Mouse (Mus musculus): ENCODE data around the gene Rnf114. TPM values are rescaled to one million over a fixed set of nuclear protein-coding genes. Genes with fewer than 3 reads are reported as not detected.

The Rnf114 gene
- total and polyA plus RNA-seq, 2 experiments from 2014 or later = 83.4 to 84.2 TPM

DNA sequence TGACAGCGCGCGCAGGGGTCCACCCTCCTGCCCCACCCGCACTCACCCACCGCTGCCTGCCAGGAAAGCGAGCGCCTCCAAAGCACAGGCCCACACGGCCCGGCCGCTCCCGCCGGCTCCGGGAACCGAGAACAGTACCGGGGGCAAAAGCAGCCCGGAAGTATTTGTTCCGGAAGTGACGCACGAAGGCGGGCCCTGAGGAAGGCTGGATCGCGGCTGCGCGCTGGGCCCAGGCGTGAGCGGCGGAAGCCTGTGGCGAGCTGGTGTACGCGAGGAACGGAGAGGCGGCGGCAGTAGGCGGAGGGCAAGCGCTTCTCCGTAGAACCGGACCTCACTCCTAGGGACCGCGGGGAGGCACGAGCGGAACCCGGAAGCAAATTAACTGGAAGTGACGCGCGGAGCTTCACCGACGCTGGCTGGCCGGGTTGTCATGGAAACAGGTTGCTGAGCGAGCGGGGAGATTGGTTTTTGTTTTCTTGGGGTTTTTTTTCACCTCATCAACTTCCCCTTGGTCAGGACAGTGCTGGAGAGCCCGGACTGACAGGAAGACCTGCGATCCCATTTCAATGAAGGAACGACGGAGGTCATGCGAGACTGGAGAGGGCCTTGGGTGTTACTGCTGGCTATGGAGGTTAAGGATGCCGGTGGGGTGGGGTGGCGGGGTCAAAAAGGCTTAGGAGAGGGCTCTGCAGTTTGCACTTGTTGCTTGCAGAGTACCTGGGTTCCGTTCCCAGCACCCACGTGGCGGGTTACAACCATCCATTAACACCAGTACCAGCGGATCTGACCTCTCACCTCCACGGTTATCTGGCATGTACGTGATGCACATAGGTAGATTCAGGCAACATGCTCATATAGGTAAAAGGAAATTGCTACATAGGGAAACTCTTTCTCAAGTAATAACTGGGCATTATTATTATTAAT is 530 bp downstream of the Rnf114 start, which contains the start of gene Spata2:
Gene Spata2 (minus strand): TSS at position 175 of the 924 bp plus-strand sequence.
- Histone ChIP-seq H3K4me1 (ENCODE audit: insufficient read depth, low read length) (peaks cover 6% of the 10 kb centered on the region; the same call in 1 of the 2 replicates), H3K27ac (ENCODE audit: low read depth, low read length) (peak within 1 kb of the TSS; percentile 98), H3K9ac (replicated peaks; ENCODE audit: low read length, poor library complexity, severe bottlenecking) (peak within 1 kb of the TSS; percentile 99), H3K36me3 (ENCODE audit: insufficient read depth, low read length) (no peaks in the 10 kb centered on the region), H3K4me3 (ENCODE audit: low read depth, low read length) (peak within 1 kb of the TSS; percentile 100), H3K9me3 (ENCODE audit: low read length) (no peaks in the 10 kb centered on the region), H3K4me2 (ENCODE audit: low read depth, low read length, poor library complexity, severe bottlenecking) (peak within 1 kb of the TSS; percentile 69), H3K27me3 (ENCODE audit: insufficient read depth, low read length) (no peaks in the 10 kb centered on the region)
- no peak for TF ChIP-seq CTCF (IDR thresholded peaks at IDR 0.05)
- 2% methylated on average over 59 of the region's 63 CpGs for WGBS
- ATAC-seq (ENCODE audit: low FRiP score) = peak; percentile 81
- DNase-seq (ENCODE audit: low spot score) = peak; percentile 95

DNA sequence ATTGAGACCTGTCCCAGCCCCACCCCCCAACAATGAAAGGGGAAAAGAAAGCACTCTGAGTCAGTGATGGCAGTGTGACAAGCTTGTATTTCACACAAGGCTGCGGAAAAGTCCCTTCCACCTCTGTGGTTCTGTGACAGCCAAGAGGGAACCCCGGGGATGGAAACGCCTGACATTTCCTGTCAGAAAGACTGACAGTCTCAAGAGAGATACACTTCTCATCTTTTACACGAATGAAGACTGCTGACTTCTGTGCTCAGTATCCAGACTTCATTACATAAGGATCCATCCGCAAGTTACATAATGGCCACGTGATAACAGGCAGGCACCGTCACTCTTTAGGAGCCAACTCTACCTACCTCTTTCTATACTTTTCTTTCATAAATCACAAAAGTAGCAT is 4.0 kb downstream of the Rnf114 start:
- 83% methylated on average over 7 of the region's 7 CpGs for WGBS
- ATAC-seq (ENCODE audit: low FRiP score) (no peak), DNase-seq (ENCODE audit: low spot score) (no peak)
- Histone ChIP-seq H3K9ac (replicated peaks; ENCODE audit: low read length, poor library complexity, severe bottlenecking) (no peak overlapping the region), H3K4me1 (ENCODE audit: insufficient read depth, low read length) (peaks cover 4% of the 10 kb centered on the region; the same call in 1 of the 2 replicates), H3K36me3 (ENCODE audit: insufficient read depth, low read length) (no peaks in the 10 kb centered on the region), H3K4me3 (ENCODE audit: low read depth, low read length) (no peak overlapping the region), H3K4me2 (ENCODE audit: low read depth, low read length, poor library complexity, severe bottlenecking) (no peak overlapping the region), H3K27ac (ENCODE audit: low read depth, low read length) (no peak overlapping the region), H3K27me3 (ENCODE audit: insufficient read depth, low read length) (no peaks in the 10 kb centered on the region), H3K9me3 (ENCODE audit: low read length) (no peaks in the 10 kb centered on the region)
- no peak for TF ChIP-seq CTCF (IDR thresholded peaks at IDR 0.05)

DNA sequence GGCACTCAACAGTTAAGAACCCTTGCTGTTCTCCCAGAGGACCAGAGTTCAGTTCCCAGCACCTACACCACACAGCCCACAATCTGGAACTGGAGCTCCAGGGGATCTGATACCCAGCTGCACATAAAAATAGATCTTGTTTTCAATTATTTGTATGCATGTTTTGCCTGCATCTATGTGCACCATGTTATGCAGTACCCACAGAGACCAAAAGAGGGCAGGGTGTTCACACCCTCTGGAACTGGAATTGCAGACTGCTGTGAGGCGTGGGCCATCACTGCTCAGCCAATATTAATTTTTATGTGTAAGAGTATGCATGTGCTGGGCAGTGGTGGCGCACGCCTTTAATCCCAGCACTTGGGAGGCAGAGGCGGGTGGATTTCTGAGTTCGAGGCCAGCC is 4.8 kb downstream of the Rnf114 start:
- 82% methylated on average over 5 of the region's 5 CpGs for WGBS
- no peak overlapping the region for H3K9ac ChIP-seq (replicated peaks; ENCODE audit: low read length, poor library complexity, severe bottlenecking)
- no peak for DNase-seq (ENCODE audit: low spot score)
- no peaks in the 10 kb centered on the region for H3K9me3 ChIP-seq (ENCODE audit: low read length)
- H3K36me3 ChIP-seq (ENCODE audit: insufficient read depth, low read length) = no peaks in the 10 kb centered on the region
- H3K4me3 ChIP-seq (ENCODE audit: low read depth, low read length) = no peak overlapping the region
- H3K4me2 ChIP-seq (ENCODE audit: low read depth, low read length, poor library complexity, severe bottlenecking) = no peak overlapping the region
- H3K27ac ChIP-seq (ENCODE audit: low read depth, low read length) = no peak overlapping the region
- TF ChIP-seq CTCF (IDR thresholded peaks at IDR 0.05) = peak; percentile 65
- no peaks in the 10 kb centered on the region for H3K27me3 ChIP-seq (ENCODE audit: insufficient read depth, low read length)
- no peak for ATAC-seq (ENCODE audit: low FRiP score)
- no peaks in the 10 kb centered on the region for H3K4me1 ChIP-seq (ENCODE audit: insufficient read depth, low read length)

DNA sequence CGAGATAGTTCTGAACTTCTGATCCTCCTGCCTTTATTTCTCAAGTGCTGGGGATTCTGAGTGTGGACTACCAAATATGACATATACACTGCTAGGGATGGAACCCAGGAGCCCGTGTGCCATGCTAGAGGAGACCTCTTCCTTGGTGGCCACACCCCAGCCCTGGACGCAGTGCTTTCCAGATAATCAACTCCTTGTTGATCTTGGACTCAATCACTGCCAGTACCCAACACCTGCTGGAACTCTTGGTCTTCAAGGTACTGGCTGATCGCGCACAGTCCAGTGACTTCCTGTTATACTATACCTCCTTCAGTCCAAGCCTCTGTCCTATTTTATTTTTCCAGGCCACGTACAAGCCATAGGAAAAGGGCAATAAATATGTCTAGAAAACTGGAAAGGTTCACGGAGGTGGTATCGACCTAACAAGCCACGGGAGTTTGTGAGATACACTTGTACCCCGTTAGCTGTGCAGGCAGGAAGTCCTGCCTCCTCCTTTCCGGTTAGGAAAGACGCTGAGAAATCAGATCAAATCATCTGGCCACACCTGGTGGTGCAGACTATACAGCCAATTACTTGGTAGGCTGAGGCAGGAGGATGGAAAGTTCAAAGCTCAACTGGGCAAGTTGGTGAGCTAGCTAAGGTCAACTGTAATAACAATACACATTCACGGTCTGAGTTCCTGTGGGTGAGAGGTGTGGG is 10.3 kb downstream of the Rnf114 start:
- Histone ChIP-seq H3K4me1 (ENCODE audit: insufficient read depth, low read length) (peaks cover 8% of the 10 kb centered on the region; the same call in 1 of the 2 replicates), H3K9me3 (ENCODE audit: low read length) (no peaks in the 10 kb centered on the region), H3K27ac (ENCODE audit: low read depth, low read length) (peak overlapping the region; percentile 82), H3K4me3 (ENCODE audit: low read depth, low read length) (peak overlapping the region; percentile 88), H3K9ac (replicated peaks; ENCODE audit: low read length, poor library complexity, severe bottlenecking) (peak overlapping the region; percentile 90; the same call in 1 of the 2 replicates), H3K27me3 (ENCODE audit: insufficient read depth, low read length) (no peaks in the 10 kb centered on the region), H3K4me2 (ENCODE audit: low read depth, low read length, poor library complexity, severe bottlenecking) (peak overlapping the region; percentile 96), H3K36me3 (ENCODE audit: insufficient read depth, low read length) (no peaks in the 10 kb centered on the region)
- no peak for TF ChIP-seq CTCF (IDR thresholded peaks at IDR 0.05)
- ATAC-seq (ENCODE audit: low FRiP score) (peak; percentile 47), DNase-seq (ENCODE audit: low spot score) (peak; percentile 54)
- WGBS = 52% methylated on average over 13 of the region's 13 CpGs

DNA sequence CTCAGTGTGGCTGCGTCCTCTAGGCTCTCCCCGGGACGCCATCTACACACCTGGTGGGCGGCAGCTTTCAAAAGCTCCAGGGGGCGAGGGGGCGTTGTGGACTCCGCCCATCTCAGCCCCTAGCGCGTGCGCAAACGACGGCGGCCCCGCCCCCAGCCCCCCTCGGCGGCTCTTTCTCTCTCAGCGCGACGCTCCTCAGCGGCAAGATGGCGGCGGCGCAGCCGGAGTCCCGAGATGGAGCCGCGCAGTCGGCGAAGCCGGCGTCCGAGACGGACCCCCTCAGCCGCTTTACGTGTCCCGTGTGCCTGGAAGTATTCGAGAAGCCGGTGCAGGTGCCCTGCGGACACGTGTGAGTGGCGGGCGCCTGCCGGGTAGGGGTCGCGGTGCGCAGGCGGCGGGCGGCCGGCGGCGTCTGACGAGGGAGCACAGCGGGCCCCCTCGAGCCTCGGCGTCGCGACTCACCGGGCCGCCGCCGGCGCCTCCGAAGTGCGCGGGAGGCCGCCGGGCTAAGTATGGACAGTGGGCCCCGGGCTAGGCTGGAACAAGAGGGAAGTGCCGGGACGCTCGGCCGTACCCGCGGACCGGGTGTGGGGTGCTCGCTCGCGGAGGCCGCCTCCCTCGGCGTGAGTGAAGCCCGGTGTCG is 10.9 kb downstream of the Rnf114 start:
- no peaks in the 10 kb centered on the region for H3K36me3 ChIP-seq (ENCODE audit: insufficient read depth, low read length)
- H3K4me3 ChIP-seq (ENCODE audit: low read depth, low read length) = peak overlapping the region; percentile 88
- peak overlapping the region; percentile 82 for H3K27ac ChIP-seq (ENCODE audit: low read depth, low read length)
- peaks cover 8% of the 10 kb centered on the region; the same call in 1 of the 2 replicates for H3K4me1 ChIP-seq (ENCODE audit: insufficient read depth, low read length)
- ATAC-seq (ENCODE audit: low FRiP score) (peak; percentile 91), DNase-seq (ENCODE audit: low spot score) (peak; percentile 87)
- peak overlapping the region; percentile 96 for H3K4me2 ChIP-seq (ENCODE audit: low read depth, low read length, poor library complexity, severe bottlenecking)
- peak; percentile 56 for TF ChIP-seq CTCF (IDR thresholded peaks at IDR 0.05)
- under 1% methylated on average over 74 of the region's 85 CpGs for WGBS
- no peaks in the 10 kb centered on the region for H3K27me3 ChIP-seq (ENCODE audit: insufficient read depth, low read length)
- H3K9ac ChIP-seq (replicated peaks; ENCODE audit: low read length, poor library complexity, severe bottlenecking) = peak overlapping the region; percentile 90
- H3K9me3 ChIP-seq (ENCODE audit: low read length) = no peaks in the 10 kb centered on the region

Data from midbrain, postnatal 0 days (tissue).